Mouse (Mus musculus) midbrain, embryonic 14.5 days (tissue): Measurements from ENCODE around the gene Colgalt2. TPM values are rescaled to one million over a fixed set of nuclear protein-coding genes. Genes with fewer than 3 reads are reported as not detected.

Experiments used
- ATAC-seq: fragments of 200-750 bp; cut with Nextera tagmentation; 2 replicates; pipeline ENCODE4 v1.8.0; 2017; ENCODE audit warnings: moderate number of reproducible peaks, moderate library complexity; ENCODE audit not compliant: low FRiP score, low TSS enrichment
- DNase-seq: peaks from one replicate; pipeline ENCODE4 v3.0.0-alpha.2; 2015
- H3K27ac ChIP-seq: fragments of 300-500 bp; sonication (generic); replicated peaks from 2 replicates; pipeline ENCODE4 v1.5.1; 2014; ENCODE audit warnings: mild to moderate bottlenecking, low read depth, low read length, moderate library complexity
- H3K27me3 ChIP-seq: fragments of 300-500 bp; sonication (generic); 2 replicates; pipeline ENCODE4 v1.6.1; 2014; ENCODE audit warnings: low read length, control low read depth, mixed read lengths; ENCODE audit not compliant: control insufficient read depth, insufficient read depth
- H3K36me3 ChIP-seq: fragments of 300-500 bp; sonication (generic); 2 replicates; pipeline ENCODE4 v1.6.1; 2014; ENCODE audit warnings: low read length, control low read depth; ENCODE audit not compliant: control insufficient read depth, insufficient read depth
- H3K4me1 ChIP-seq: fragments of 300-500 bp; sonication (generic); 2 replicates; pipeline ENCODE4 v1.6.1; 2014; ENCODE audit warnings: mild to moderate bottlenecking, antibody characterized with exemption, low read length, control low read depth; ENCODE audit not compliant: control insufficient read depth, insufficient read depth
- H3K4me2 ChIP-seq: fragments of 300-500 bp; sonication (generic); 2 replicates; pipeline ENCODE4 v1.6.1; 2014; ENCODE audit warnings: mild to moderate bottlenecking, low read length, moderate library complexity
- H3K4me3 ChIP-seq: fragments of 300-500 bp; sonication (generic); replicated peaks from 2 replicates; pipeline ENCODE4 v1.5.1; 2014; ENCODE audit warnings: low read depth, low read length
- H3K9ac ChIP-seq: fragments of 300-500 bp; sonication (generic); replicated peaks from 2 replicates; pipeline ENCODE4 v1.6.1; 2014; ENCODE audit warnings: mild to moderate bottlenecking, low read length, moderate library complexity
- H3K9me3 ChIP-seq: fragments of 300-500 bp; sonication (generic); 2 replicates; pipeline ENCODE4 v1.6.1; 2016; ENCODE audit warnings: low read length, control low read depth, mixed read lengths; ENCODE audit not compliant: control insufficient read depth
- WGBS: fragments of 180-500 bp; shearing (Covaris S2); extraction: QIAGEN DNeasy Blood & Tissue Kit; methylation state at CpG from one replicate; pipeline ENCODE4 v1.1.7; 2014; 5-methylcytosine and 5-hydroxymethylcytosine counted together
- polyA plus RNA-seq: library from polyadenylated mRNA; unstranded; fragments of >200 nt; fragmentation: Nextera tagmentation; extraction: Ambion mirVana; gene quantifications from 2 replicates; pipeline ENCODE4 v1.2.1, GENCODE M21; 2014

Colgalt2 gene
- polyA plus RNA-seq, 1 experiment from 2014 or later: 4.0 TPM

DNA sequence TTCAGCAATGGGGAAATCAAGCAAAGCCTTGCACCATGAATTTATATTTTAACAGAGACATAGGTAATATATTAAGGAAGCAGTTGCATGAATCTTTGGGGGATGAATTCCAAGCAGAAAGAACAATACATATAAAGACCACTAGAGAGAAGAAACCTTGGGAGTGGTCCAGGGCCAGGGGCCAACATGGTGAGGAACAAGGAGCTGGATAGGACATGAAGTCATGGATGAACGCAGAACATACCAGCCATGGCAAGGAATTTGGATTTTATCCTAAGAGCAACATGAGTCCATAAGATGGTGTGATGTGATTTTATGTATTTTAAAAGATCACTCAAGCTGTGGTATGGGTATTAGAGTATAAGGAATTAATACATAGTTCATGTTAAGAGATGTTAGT is 92.6 kb downstream of the Colgalt2 start:
- no peak for DNase-seq
- Histone ChIP-seq H3K9me3 (no peaks in the 10 kb centered on the region), H3K4me2 (no peak overlapping the region), H3K4me3 (no peak overlapping the region), H3K9ac (no peak overlapping the region), H3K4me1 (0 out of 2 replicates have a peak, but pooled peaks cover under 1% of the 10 kb centered on the region), H3K27ac (no peak overlapping the region), H3K36me3 (no peaks in the 10 kb centered on the region), H3K27me3 (no peaks in the 10 kb centered on the region)
- ATAC-seq: no peak
- whole genome bisulfite sequencing: 94% methylated on average over 1 of the region's 1 CpGs

DNA sequence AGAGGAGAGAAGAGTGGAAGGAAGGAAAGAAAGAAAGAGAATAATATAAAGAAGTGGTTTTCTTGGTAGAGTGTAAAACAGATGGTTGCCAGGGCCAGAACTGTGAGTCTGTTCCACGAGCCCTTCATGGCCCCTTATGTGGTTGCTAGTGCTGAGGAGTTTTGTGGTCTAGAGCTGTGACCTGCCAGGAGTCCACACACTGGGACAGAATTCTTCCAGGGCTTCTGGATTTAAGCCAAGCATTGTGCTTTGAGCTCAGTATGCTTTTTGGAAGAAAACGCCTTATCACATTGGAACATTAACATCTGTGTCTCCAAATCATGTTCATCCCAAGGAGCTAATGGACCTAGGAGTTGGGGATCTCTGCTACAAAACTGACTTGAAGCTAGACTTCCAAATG is 97.2 kb downstream of the Colgalt2 start:
- DNase-seq: peak; percentile 15

DNA sequence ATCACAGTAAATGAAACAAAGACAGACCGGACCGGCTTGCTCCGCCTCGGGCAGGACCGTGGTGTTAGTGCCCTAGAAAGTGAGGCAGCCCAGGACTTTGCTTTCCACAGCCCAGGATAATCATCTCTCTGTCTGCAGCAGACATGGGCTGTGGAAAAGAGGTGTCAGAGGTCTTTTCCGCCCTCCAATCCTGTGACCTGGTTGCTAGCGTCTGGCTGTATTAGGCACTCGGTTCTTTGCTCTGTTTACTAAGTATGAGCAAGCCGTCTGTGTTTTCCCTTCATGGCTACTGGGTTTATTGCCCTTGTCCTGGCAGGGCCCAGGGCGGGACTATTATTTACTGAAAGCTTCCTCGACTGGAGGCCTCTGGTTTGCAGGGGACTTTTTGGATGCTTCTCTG is 98.0 kb downstream of the Colgalt2 start:
- Histone ChIP-seq H3K27ac (no peak overlapping the region), H3K36me3 (no peaks in the 10 kb centered on the region), H3K4me2 (no peak overlapping the region), H3K4me1 (0 out of 2 replicates have a peak, but pooled peaks cover 3% of the 10 kb centered on the region), H3K9me3 (no peaks in the 10 kb centered on the region), H3K27me3 (no peaks in the 10 kb centered on the region), H3K9ac (no peak overlapping the region), H3K4me3 (no peak overlapping the region)
- no peak for ATAC-seq
- 73% methylated on average over 11 of the region's 11 CpGs for WGBS
- no peak for DNase-seq

More for the DNA sequence above, 97.2 kb downstream of the Colgalt2 start:
- H3K36me3 ChIP-seq: no peaks in the 10 kb centered on the region
- 68% methylated on average over 2 of the region's 2 CpGs for WGBS
- no peak overlapping the region for H3K27ac ChIP-seq
- 0 out of 2 replicates have a peak, but pooled peaks cover 3% of the 10 kb centered on the region for H3K4me1 ChIP-seq
- no peak overlapping the region for H3K4me2 ChIP-seq
- H3K4me3 ChIP-seq: no peak overlapping the region
- no peaks in the 10 kb centered on the region for H3K9me3 ChIP-seq
- H3K27me3 ChIP-seq: no peaks in the 10 kb centered on the region
- no peak for ATAC-seq
- H3K9ac ChIP-seq: no peak overlapping the region

DNA sequence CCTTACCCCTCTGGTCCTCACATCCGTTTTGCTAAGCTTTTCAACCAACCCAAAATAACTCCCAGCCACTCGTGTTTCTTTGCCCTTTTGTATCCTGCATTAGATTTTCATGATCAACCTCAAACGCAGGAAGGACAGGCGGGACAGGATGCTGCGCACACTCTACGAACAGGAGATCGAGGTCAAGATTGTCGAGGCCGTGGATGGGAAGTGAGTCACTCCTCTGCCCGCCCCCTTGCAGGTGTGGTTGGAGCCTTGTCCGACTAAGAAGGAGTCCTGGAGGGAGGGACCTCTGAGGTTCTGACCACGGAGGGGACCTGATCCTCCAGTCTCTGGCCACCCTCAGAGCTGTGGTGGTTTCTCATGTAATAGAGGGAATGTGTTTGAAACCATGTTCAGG is 100.2 kb downstream of the Colgalt2 start:
- no peak for DNase-seq
- no peak for ATAC-seq
- 90% methylated on average over 12 of the region's 12 CpGs for WGBS

DNA sequence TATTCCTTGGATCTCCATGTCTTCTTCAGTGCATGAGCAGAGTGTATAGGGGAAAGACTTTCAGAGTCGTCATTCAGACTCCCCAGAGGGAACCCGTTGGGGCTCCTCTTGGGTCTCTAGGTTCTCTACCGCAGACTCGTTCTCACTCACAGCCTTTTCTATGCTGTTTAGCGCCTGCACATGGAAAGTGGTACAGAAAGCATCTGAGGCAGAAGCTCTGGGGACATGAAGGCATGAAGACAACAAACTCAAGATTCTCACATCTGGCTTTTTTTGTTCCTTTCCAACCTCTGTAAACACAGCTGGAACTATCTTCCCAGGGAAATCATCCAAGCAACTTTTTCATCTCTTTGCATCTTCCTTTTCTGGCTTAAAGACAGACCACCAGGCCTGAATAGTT is 106.5 kb downstream of the Colgalt2 start:
- no peak for DNase-seq
- WGBS: 90% methylated on average over 5 of the region's 5 CpGs

More for the DNA sequence above, 100.2 kb downstream of the Colgalt2 start:
- H3K36me3 ChIP-seq: no peaks in the 10 kb centered on the region
- H3K9ac ChIP-seq: no peak overlapping the region
- H3K4me1 ChIP-seq: 0 out of 2 replicates have a peak, but pooled peaks cover 3% of the 10 kb centered on the region
- no peaks in the 10 kb centered on the region for H3K27me3 ChIP-seq
- no peak overlapping the region for H3K4me3 ChIP-seq
- no peak overlapping the region for H3K4me2 ChIP-seq
- no peaks in the 10 kb centered on the region for H3K9me3 ChIP-seq
- H3K27ac ChIP-seq: no peak overlapping the region

DNA sequence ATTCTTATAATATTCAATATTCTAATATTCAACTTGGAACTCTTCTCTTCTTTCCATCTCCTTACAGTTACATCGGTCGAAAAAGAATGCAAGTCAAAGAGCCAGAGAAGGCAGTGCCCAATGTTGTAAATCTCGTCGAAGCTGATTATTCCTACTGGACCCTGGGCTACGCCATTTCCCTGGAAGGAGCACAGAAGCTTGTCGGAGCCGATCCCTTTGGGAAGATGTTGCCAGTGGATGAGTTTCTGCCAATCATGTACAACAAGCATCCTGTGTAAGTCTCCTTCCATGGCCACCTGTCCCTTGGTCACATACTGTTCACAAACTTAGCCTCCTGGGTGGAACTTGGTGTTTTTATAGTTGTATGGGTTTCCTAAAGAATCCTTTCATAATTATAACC is 107.1 kb downstream of the Colgalt2 start:
- DNase-seq: no peak
- ATAC-seq: no peak
- H3K27ac ChIP-seq: no peak overlapping the region
- no peaks in the 10 kb centered on the region for H3K9me3 ChIP-seq
- H3K4me2 ChIP-seq: no peak overlapping the region
- H3K36me3 ChIP-seq: no peaks in the 10 kb centered on the region
- no peaks in the 10 kb centered on the region for H3K27me3 ChIP-seq
- H3K4me3 ChIP-seq: no peak overlapping the region
- H3K9ac ChIP-seq: no peak overlapping the region
- no peaks in the 10 kb centered on the region for H3K4me1 ChIP-seq
- 97% methylated on average over 7 of the region's 7 CpGs for WGBS

More for the DNA sequence above, 106.5 kb downstream of the Colgalt2 start:
- no peak overlapping the region for H3K9ac ChIP-seq
- H3K4me3 ChIP-seq: no peak overlapping the region
- H3K9me3 ChIP-seq: no peaks in the 10 kb centered on the region
- ATAC-seq: no peak
- no peak overlapping the region for H3K27ac ChIP-seq
- H3K36me3 ChIP-seq: no peaks in the 10 kb centered on the region
- H3K27me3 ChIP-seq: no peaks in the 10 kb centered on the region
- H3K4me1 ChIP-seq: no peaks in the 10 kb centered on the region
- H3K4me2 ChIP-seq: no peak overlapping the region

DNA sequence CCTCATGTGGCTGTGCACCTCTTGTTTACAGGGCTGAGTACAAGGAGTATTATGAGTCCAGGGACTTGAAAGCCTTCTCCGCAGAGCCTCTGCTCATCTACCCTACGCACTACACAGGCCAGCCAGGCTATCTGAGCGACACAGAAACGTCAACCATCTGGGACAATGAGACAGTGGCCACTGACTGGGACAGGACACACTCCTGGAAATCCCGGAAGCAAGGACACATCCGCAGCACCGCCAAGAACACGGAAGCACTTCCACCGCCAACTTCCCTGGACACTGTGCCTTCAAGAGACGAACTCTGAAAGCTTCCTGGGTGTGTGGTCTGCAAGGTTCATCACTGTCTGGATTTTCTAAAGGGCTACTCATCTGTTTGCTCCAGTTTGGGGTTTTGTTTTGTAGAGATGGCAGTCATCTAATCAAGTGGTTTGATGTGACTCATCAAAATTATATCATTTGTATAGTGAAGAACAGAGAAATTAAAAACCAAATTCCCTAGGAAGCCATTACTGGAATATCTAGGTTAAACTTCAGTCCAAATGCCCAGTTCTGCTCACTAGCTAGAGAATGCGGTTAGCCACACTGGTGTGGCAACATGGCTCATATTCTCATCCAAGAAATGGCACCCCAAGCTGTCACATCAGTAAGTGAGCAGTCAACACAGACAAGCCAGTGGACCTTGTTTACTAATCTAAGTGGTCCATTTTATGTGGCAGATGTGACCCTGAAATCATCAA is 109.0 kb downstream of the Colgalt2 start:
- Histone ChIP-seq H3K4me1 (no peaks in the 10 kb centered on the region), H3K4me2 (no peak overlapping the region), H3K36me3 (no peaks in the 10 kb centered on the region), H3K9me3 (no peaks in the 10 kb centered on the region), H3K27me3 (no peaks in the 10 kb centered on the region), H3K9ac (no peak overlapping the region), H3K27ac (no peak overlapping the region), H3K4me3 (no peak overlapping the region)
- DNase-seq (no peak), ATAC-seq (no peak)
- 95% methylated on average over 11 of the region's 11 CpGs for WGBS

DNA sequence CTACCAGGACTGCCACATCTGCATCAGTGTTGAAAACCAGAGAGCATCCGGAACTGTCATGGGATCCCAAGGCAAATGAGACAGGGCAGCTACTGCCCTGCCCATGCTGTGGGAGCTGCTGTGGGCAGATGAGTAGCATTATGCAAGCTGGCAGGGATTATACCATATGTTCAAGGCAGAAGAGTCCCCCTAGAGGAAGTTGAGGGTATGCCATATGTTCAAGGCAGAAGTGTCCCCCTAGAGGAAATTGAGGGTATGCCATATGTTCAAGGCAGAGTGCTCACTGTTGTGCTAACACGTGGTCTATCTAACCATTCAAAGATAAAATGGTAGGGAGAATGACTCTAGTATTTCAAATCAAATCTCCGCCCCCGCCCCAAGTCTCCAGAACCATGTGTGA is 111.6 kb downstream of the Colgalt2 start:
- no peak overlapping the region for H3K4me2 ChIP-seq
- no peaks in the 10 kb centered on the region for H3K36me3 ChIP-seq
- H3K27ac ChIP-seq: no peak overlapping the region
- H3K27me3 ChIP-seq: no peaks in the 10 kb centered on the region
- no peak overlapping the region for H3K9ac ChIP-seq
- ATAC-seq (peak; percentile 50; the same call in 1 of the 2 replicates), DNase-seq (peak; percentile 45)
- H3K4me1 ChIP-seq: no peaks in the 10 kb centered on the region
- no peaks in the 10 kb centered on the region for H3K9me3 ChIP-seq
- no peak overlapping the region for H3K4me3 ChIP-seq
- whole genome bisulfite sequencing: 74% methylated on average over 4 of the region's 4 CpGs

DNA sequence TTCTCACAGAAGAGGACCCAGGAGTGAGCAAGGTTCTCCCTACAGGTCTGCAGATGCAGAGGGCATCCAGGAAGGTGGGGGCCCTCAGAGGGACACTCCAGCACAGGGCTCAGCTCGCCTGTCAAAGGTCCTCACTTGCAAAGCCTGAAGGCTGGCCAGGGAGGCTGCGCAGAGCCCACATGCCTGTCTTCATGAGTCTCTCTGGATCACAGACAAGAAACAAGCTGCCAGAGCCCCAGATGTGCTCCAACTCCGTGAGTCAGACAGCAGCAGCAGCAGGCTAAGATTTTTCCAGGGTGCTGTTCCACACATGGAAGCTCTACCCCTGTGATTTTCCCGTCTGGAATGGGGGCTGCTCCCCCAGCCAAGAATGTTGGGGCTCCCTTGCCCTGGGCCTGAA is 114.6 kb downstream of the Colgalt2 start:
- DNase-seq: no peak
- Histone ChIP-seq H3K9me3 (no peaks in the 10 kb centered on the region), H3K4me2 (no peak overlapping the region), H3K27me3 (no peaks in the 10 kb centered on the region), H3K9ac (no peak overlapping the region), H3K4me3 (no peak overlapping the region), H3K27ac (0 out of 2 replicates have a peak overlapping the region, but pooled peaks have one; percentile 26), H3K36me3 (peaks cover 5% of the 10 kb centered on the region), H3K4me1 (no peaks in the 10 kb centered on the region)
- 0 out of 2 replicates have a peak, but pooled peaks have one; percentile 24 for ATAC-seq
- 62% methylated on average over 4 of the region's 4 CpGs for WGBS
